Mouse (Mus musculus): Measurements from ENCODE around the gene Pml. TPM values are rescaled to one million over a fixed set of nuclear protein-coding genes. Genes with fewer than 3 reads are reported as not detected.

Gene Pml
- total RNA-seq, 2 experiments from 2014 or later = 15.5 to 37.7 TPM

DNA sequence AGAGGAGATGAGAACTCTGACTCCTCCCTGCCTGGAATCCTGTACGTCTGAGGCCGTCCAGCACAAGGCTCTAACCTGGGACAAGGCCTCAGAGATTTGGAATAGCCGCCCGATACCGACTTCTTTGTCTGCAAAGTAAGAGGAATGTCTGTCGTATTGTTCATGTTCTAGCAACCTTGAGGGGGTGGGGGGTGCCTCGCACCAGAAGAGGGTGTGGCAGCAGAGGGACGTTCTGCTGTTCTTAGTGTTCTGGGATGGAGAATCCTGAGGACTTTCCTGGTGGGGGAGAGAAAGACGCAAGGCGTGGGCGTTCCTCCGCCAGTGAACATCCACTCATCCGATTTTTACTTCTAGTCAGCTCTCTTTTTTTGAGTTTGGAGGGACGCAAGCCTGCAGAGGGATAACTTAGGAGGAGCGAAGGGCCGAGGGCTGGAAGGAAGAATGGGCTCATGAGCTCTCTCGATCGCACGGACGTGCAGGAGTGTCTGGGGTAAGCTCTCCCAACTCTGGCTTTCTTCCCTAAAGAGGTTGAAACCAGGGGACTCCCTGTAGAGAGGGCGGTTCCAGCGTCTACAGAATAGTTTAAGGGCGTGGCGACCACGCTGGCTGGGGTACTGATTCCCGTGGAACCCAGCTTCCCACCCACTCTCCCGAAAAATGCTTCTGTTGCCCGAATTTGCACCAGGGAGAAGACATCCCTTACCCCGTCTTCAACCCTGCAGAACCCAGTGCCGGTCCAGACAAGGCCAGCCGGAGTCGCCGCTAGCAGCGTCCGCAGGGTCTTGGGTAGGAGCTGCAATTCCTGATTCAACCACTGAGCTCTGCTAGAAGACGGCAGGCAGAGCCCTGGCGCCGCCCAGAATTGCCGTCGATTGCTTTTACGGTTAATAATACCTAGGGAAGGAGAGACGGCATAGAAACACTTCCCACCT, 45.8 kb downstream of the Pml start, which contains the start of the genes Islr and Islr2:
Gene Islr, minus strand, starts transcription at position 791 of the 932 bp plus-strand sequence.
Gene Islr2, minus strand, starts transcription at position 804 of the 932 bp plus-strand sequence.
- ATAC-seq (ENCODE audit: poor library complexity, severe bottlenecking) = peak; percentile 83

DNA sequence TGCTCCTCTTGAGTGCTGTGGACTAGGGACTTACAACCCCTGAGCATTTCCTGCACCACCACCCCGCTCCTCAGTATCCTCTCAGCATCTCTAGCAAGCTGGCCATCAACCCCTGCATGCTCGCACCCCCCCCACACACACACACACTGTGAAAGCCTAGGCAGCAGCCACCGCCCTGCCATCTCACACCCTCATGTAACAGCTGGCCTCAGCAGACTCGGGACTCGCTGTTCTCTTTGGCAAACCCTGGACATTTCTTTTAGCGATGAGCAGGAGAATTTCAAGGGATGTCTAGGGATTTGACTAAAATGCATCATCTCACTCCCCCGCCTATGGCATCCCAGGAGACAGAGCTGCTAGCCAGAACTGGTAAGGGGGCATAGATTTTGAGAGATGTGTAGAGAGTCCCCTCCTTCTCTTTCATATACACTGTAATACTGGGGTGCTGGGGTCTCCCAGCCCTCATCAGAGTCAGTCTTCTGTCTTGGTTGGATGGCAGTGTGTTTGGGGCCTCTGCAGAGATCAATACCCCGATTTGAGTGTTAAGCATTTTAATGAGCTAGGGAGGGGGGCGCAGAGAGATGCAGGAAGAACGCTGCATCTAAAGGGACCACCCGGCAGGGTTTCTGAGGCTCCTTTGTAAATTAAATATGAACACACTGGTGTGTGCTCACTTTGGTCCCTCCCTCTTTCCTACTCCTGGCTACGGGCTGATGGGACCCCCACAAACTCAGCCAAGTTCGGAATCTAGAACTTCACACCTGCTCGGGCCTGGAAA, 46.7 kb downstream of the Pml start:
- no peak for ATAC-seq (ENCODE audit: poor library complexity, severe bottlenecking)

DNA sequence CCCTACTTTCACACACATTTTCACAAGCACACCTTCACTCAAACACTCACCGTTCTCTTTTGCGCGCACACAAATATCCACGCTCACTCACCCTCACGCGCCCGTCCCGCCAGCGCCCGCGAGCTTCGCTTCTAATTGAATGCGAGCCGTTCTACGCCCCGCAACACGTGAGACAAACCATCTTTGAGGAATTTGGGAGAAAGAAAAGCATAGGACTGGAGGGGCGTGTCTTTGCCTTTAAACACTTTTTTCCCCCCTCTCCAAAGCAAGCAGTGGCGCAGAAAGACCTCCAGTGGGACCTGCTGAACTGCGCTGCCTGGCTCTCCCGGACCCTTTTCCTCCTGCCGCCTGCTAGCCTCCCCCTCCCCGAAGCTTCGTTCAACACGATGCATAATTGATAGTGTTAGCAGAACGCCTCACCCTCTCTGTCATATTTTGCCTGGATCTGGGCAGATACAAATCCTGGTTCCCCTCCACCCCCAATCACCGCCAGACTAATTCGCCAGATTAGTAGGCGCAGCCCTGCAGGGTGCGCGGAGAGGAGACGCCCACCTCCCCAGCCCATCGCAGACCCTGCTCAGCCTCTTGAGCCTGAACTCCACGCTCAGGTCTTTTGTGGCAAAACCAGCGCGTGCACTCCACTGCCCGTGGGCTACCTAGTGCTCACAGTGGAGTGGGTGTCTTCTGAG, 47.6 kb downstream of the Pml start:
- no peak for ATAC-seq (ENCODE audit: poor library complexity, severe bottlenecking)

DNA sequence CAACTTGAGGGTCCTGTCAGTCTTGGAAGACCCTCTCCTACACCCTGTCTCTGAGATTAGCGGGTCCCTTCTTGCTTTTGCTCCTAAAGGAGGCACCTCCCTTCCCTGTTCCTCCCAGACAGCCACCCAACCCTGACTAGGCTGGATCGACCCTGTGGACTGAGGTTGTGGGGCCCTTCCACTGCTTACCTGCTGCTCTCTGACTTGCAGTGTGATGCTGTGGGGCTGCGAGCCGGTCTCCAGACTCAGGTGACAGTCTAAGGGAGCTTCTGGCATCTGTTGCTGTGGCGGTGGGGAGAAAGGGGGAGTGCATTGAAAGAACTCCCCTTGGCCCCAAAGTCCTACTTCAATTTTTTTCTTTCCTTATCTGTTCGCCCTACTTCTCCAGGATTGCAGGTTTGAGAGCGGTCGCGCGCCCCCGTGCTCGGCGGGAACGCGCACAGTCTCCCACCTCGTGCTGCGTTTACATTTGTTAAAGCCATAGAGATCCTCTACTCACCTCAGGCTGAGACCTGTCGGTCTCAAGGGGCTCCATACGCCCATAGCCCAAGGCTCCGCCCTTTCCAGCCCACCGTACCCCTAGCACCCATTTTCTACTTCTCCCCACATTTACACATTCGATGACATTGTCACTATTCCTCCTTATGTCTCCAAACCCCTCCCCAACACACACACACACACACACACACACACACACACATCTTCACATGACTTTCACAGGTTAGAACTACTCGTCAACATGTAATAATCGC, 48.3 kb downstream of the Pml start:
- no peak for ATAC-seq (ENCODE audit: poor library complexity, severe bottlenecking)

GRCm38 (mm10) chr9:58200270-58201090, 49.1 kb downstream of the Pml start:
- no peak for ATAC-seq (ENCODE audit: poor library complexity, severe bottlenecking)

- no peak for ATAC-seq (ENCODE audit: poor library complexity, severe bottlenecking)
Observed at GRCm38 (mm10) chr9:58199381-58200269, 50.0 kb downstream of the Pml start.

GRCm38 (mm10) chr9:58198801-58199371, 50.7 kb downstream of the Pml start:
- no peak for ATAC-seq (ENCODE audit: poor library complexity, severe bottlenecking)

DNA sequence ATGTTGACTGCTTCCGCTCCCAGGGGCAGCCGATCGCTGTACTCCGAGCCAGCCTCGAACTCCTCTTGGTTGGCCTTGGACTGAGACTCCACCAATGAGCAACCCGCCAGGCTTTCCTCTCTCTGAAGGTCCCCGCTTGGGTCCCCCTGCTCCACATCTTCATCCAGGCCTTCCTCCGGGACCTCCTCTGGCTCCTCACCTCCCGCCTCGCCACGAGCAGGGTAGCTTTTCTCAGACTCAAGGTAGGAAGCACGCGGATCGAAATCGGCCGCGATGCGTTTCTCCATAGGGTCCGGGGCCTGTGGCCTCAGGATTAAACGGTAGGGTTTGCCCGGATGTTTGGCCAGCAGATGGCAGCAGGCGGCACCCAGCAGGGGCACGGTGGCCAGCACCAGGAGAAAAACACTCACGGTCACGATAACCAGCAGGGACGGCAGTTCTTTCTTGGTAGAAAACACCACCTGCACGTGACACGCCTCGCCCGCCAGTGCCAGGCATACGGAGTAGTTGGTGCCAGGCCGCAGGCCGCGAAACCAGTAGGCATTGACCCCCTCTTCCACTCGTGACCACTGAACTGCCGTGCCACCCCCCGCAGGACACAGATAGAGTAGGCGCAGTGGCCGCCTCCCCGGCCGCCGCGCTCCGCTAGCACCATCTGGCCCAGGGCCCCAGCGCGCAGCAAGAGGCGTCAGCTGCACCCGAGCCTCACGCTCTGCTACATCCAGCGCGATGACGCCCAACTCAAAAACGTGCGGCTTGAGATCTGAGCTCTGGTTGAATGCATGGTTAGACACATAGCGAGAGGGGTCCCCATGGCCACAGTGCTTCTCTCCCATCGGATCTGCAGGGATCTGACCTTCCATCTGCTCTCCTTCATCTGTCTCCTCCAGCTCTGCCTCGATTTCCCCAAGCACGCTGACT, 51.5 kb downstream of the Pml start:
- ATAC-seq (ENCODE audit: poor library complexity, severe bottlenecking) = peak; percentile 70

DNA sequence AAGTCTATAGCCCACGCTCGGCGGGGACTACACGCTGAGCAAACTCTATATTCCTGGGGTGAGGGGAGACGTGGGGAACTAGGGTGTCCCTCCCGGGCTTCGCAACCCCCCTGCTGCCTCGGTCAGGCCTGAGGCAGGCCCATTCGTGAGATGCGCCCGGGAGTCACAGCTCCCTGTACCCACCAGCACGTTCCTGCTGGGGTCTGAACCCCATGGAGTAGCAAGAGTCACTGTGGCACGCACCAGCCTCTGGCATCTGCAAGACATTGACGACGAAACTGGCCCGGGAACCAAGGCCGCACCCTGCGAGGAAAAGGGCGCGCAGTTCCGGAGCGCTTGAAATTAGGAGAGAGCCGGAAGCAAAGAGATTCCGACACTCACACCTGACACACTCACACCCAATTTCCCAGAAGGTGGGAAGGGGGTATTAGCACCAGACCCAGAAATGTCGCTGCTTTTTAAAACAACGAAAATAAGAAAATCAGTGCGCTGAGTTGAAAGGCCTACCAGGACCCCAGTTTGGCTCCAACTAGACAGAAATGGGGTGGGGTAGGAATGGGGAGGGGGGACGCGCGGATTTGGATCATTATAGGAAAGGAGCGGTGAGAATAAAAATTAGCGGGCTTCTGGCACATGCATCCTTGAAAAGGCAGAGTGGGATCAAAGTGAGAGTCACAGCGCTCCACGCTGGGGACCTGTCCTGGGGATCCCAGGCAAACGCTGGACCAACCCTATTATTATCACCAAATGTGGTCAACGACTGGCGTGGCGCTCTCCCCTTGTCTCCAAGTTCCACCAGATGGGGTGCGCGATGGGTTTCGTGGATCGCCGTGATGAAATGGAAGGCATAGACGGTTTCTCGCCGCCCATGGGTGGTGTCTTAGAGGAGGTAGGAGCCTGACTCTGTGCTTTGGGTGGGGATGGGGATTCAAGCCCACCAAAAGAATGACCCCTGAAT, 52.7 kb downstream of the Pml start:
- ATAC-seq (ENCODE audit: poor library complexity, severe bottlenecking) = no peak

- no peak for ATAC-seq (ENCODE audit: poor library complexity, severe bottlenecking)
Observed at GRCm38 (mm10) chr9:58196141-58196540, 53.4 kb downstream of the Pml start.

- no peak for ATAC-seq (ENCODE audit: poor library complexity, severe bottlenecking)
Observed at GRCm38 (mm10) chr9:58195671-58196070, 53.9 kb downstream of the Pml start.

DNA sequence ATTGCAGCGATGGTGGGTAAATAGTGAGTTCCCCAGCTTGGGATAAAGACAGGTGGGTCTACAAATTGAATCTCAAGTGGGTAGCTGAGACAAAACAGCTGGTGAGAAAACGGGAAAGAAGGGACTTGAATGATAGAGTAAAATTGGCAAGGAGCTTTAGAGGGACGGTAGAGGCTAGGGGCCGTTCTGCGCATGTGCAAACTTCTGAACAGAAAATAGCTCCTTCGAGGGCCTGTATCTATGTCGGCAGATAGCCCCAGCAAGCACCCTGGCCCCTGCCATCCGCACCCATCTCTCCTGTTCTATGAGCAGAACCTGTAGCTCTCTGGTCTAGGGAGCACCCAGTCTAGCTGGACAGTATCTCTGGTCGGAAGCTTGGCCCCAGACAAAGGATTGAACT, 55.4 kb downstream of the Pml start:
- ATAC-seq (ENCODE audit: poor library complexity, severe bottlenecking) = no peak

DNA sequence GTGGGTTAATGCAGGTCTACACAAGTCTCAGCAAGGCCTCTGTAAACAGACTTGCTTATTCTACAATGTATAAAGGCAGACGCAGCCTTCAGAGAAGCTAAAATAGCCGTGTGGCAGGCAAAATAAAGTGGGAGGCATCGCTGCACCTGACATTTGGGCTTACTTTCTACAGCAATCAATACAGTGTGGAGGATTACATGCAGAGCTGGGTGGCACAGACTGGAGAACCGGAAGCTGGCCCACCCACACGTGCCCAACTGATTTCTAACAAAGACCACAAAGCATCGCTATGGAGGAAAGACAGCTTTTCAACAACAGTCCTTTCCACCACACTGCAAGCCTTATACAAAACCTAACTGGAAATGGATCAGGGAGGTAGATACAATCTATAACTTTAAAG, 65.1 kb downstream of the Pml start:
- no peak for ATAC-seq (ENCODE audit: poor library complexity, severe bottlenecking)

DNA sequence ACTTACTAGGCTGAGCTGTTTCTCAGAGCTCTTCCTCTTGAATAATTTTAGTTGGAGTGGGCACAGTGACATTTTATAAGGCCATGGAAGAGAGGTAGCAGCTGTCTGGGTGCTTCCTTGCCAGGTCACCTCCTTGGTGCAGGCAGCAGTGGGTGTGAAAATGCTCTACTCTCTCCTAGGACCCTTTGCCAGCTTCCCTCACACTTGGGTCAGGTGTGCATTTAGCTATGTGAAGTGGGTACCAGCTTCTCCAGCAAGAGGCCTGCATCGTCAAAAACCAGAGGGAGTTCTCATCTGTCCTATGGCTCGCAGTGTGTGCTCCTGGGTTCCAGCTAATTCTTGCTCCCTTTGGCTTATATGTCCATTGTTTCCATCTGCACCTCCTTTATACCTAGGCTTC, 70.2 kb downstream of the Pml start:
- ATAC-seq (ENCODE audit: poor library complexity, severe bottlenecking) = no peak

DNA sequence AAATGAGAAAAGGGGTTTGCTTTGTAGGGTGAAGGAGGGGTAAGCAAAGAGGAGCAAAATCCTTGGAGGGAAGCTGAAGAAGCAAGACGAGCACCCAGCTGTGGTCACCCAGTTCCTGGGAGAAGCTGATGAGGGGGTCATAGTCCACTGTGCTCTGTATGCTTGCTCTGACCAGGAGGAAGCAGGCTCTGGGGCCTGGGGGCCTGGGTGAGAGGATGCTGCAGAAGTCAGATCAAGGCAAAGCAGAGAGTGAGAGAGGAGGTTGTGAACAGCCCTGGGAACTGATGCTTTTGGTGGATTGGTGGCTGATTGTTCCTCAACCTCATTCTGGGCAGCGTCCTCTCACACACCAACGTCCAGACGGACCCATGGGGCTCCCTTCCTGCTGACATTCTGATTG, 72.4 kb downstream of the Pml start:
- ATAC-seq (ENCODE audit: poor library complexity, severe bottlenecking) = no peak
